Mouse (Mus musculus) liver, embryonic 14.5 days (tissue): Measurements from ENCODE around the gene Zbtb33. TPM values are rescaled to one million over a fixed set of nuclear protein-coding genes. Genes with fewer than 3 reads are reported as not detected.

Source experiments
- ATAC-seq: fragments of 200-750 bp; cut with Nextera tagmentation; 2 replicates; pipeline ENCODE4 v1.8.0; 2017; ENCODE audit warnings: moderate number of reproducible peaks, mild to moderate bottlenecking, moderate library complexity; ENCODE audit not compliant: insufficient read depth
- DNase-seq, 3 experiments: peaks; one replicate each; pipeline ENCODE4 v3.0.0-alpha.2; 2012 to 2013; ENCODE audit warnings: low read depth in 3 of 3, low spot score in 3 of 3
- H3K27ac ChIP-seq: fragments of 300-500 bp; sonication (generic); 2 replicates; pipeline ENCODE4 v1.5.1; 2014; ENCODE audit warnings: moderate library complexity, mild to moderate bottlenecking, control low read depth, inconsistent platforms
- H3K27me3 ChIP-seq: fragments of 300-500 bp; sonication (generic); 2 replicates; pipeline ENCODE4 v1.6.1; 2014; ENCODE audit warnings: mild to moderate bottlenecking, low read length, moderate library complexity; ENCODE audit not compliant: control insufficient read depth, insufficient read depth
- H3K36me3 ChIP-seq: fragments of 300-500 bp; sonication (generic); replicated peaks from 2 replicates; pipeline ENCODE4 v1.6.1; 2014; ENCODE audit warnings: low read depth; ENCODE audit not compliant: control insufficient read depth, insufficient read depth
- H3K4me1 ChIP-seq, 2 experiments: fragments of 200-500 bp in 1 of 2; fragments of 300-500 bp in 1 of 2; sonication (generic) in 1 of 2; replicated peaks; 2 replicates each; pipeline ENCODE4 v1.6.1; 2012 to 2014; ENCODE audit warnings: antibody characterized with exemption in 1 of 2, inconsistent platforms in 1 of 2, low read length in 1 of 2; ENCODE audit not compliant: control insufficient read depth in 2 of 2, insufficient read depth in 2 of 2
- H3K4me2 ChIP-seq: fragments of 300-500 bp; sonication (generic); 2 replicates; pipeline ENCODE4 v1.6.1; 2014; ENCODE audit warnings: low read depth, mild to moderate bottlenecking, control low read depth, moderate library complexity
- H3K4me3 ChIP-seq, 2 experiments: fragments of 200-500 bp in 1 of 2; fragments of 300-500 bp in 1 of 2; sonication (generic) in 1 of 2; 2 replicates each; pipeline ENCODE4 v1.5.1; 2012 to 2014; ENCODE audit warnings: low read depth in 2 of 2, low read length in 2 of 2, mild to moderate bottlenecking in 2 of 2, control low read depth in 1 of 2, inconsistent platforms in 1 of 2, moderate library complexity in 1 of 2; ENCODE audit not compliant: insufficient read depth in 1 of 2
- H3K9ac ChIP-seq: fragments of 300-500 bp; sonication (generic); replicated peaks from 2 replicates; pipeline ENCODE4 v1.6.1; 2014; ENCODE audit warnings: mild to moderate bottlenecking, control low read depth, moderate library complexity
- H3K9me3 ChIP-seq: fragments of 300-500 bp; sonication (generic); 2 replicates; pipeline ENCODE4 v1.6.1; 2016; ENCODE audit warnings: low read length, mixed read lengths; ENCODE audit not compliant: control insufficient read depth
- CTCF ChIP-seq: IDR thresholded peaks from 2 replicates; pipeline ENCODE4 v1.5.1; 2016; ENCODE audit warnings: antibody characterized with exemption, low read depth, control low read depth
- EP300 ChIP-seq: IDR thresholded peaks from 2 replicates; pipeline ENCODE4 v1.6.1; 2016; ENCODE audit warnings: antibody characterized with exemption, low read depth
- WGBS: fragments of 180-500 bp; shearing (Covaris S2); extraction: QIAGEN DNeasy Blood & Tissue Kit; methylation state at CpG from one replicate; pipeline ENCODE4 v1.1.7; 2014; ENCODE audit not compliant: insufficient replicate concordance; 5-methylcytosine and 5-hydroxymethylcytosine counted together
- polyA plus RNA-seq, 2 experiments: library from polyadenylated mRNA; depleted of rRNA in 1 of 2; stranded (reverse) in 1 of 2; unstranded in 1 of 2; fragments of >200 nt; fragmentation: Nextera tagmentation in 1 of 2; extraction: Ambion mirVana in 1 of 2; gene quantifications; 2 replicates each; pipeline versions ENCODE4 v1.2.1 to v1.2.3; 2012 to 2014

The Zbtb33 gene
- polyA plus RNA-seq, 2 experiments, result 1.3 to 2.6 TPM

GRCm38 (mm10) chrX:38201816-38202215 lies 12.2 kb downstream of the Zbtb33 start:
- no peaks in the 10 kb centered on the region for H3K4me1 ChIP-seq
- 23% methylated on average over 2 of the region's 2 CpGs for WGBS
- no peak overlapping the region for H3K4me3 ChIP-seq
- no peak overlapping the region for H3K4me2 ChIP-seq
- TF ChIP-seq EP300, result no peak
- no peak for TF ChIP-seq CTCF
- DNase-seq (no peak), ATAC-seq (no peak)
- no peaks in the 10 kb centered on the region for H3K36me3 ChIP-seq
- H3K9me3 ChIP-seq, result no peaks in the 10 kb centered on the region
- H3K27me3 ChIP-seq, result no peaks in the 10 kb centered on the region
- H3K9ac ChIP-seq, result no peak overlapping the region
- no peak overlapping the region for H3K27ac ChIP-seq

GRCm38 (mm10) chrX:38207392-38207791 lies 17.8 kb downstream of the Zbtb33 start:
- Histone ChIP-seq H3K4me3 (no peak overlapping the region), H3K27me3 (no peaks in the 10 kb centered on the region), H3K9me3 (no peaks in the 10 kb centered on the region), H3K27ac (no peak overlapping the region), H3K4me1 (no peaks in the 10 kb centered on the region), H3K36me3 (no peaks in the 10 kb centered on the region), H3K9ac (no peak overlapping the region), H3K4me2 (no peak overlapping the region)
- no peak for TF ChIP-seq EP300
- no peak for TF ChIP-seq CTCF
- ATAC-seq, result no peak
- WGBS, result 46% methylated on average over 1 of the region's 1 CpGs
- no peak for DNase-seq

- Histone ChIP-seq H3K27ac (no peak overlapping the region), H3K36me3 (no peaks in the 10 kb centered on the region), H3K9me3 (no peaks in the 10 kb centered on the region), H3K4me3 (no peak overlapping the region), H3K4me1 (no peaks in the 10 kb centered on the region), H3K9ac (no peak overlapping the region), H3K27me3 (no peaks in the 10 kb centered on the region), H3K4me2 (no peak overlapping the region)
- no peak for ATAC-seq
- no peak for DNase-seq
- WGBS, result 69% methylated on average over 9 of the region's 9 CpGs
- TF ChIP-seq EP300 (no peak), CTCF (no peak)
These were observed 27.5 kb downstream of the Zbtb33 start for GRCm38 (mm10) chrX:38216986-38217675.

- H3K9ac ChIP-seq, result no peak overlapping the region
- DNase-seq, result no peak
- H3K9me3 ChIP-seq, result no peaks in the 10 kb centered on the region
- H3K27ac ChIP-seq, result no peak overlapping the region
- no peaks in the 10 kb centered on the region for H3K4me1 ChIP-seq
- ATAC-seq, result no peak
- H3K27me3 ChIP-seq, result no peaks in the 10 kb centered on the region
- no peak overlapping the region for H3K4me3 ChIP-seq
- no peak overlapping the region for H3K4me2 ChIP-seq
- WGBS, result 59% methylated on average over 2 of the region's 2 CpGs
- H3K36me3 ChIP-seq, result no peaks in the 10 kb centered on the region
- no peak for TF ChIP-seq EP300
- no peak for TF ChIP-seq CTCF
These were observed 28.0 kb downstream of the Zbtb33 start for GRCm38 (mm10) chrX:38217676-38217991.

- no peak for TF ChIP-seq CTCF
- no peak for TF ChIP-seq EP300
- H3K27me3 ChIP-seq, result no peaks in the 10 kb centered on the region
- DNase-seq, result no peak
- H3K4me1 ChIP-seq, result no peaks in the 10 kb centered on the region
- H3K4me2 ChIP-seq, result no peak overlapping the region
- H3K9ac ChIP-seq, result no peak overlapping the region
- 38% methylated on average over 2 of the region's 2 CpGs for WGBS
- no peak overlapping the region for H3K4me3 ChIP-seq
- no peak overlapping the region for H3K27ac ChIP-seq
- no peak for ATAC-seq
- no peaks in the 10 kb centered on the region for H3K36me3 ChIP-seq
- no peaks in the 10 kb centered on the region for H3K9me3 ChIP-seq
These were observed 33.2 kb downstream of the Zbtb33 start for GRCm38 (mm10) chrX:38222757-38223156.
